Mouse (Mus musculus) embryonic fibroblast, embryonic 13.5 days (primary cell): ENCODE measurements at regions not wholly inside any gene's neighbourhood (a gene's known extent, or its start where the extent isn't known, plus 50 kb on each side); places are given as distances from the start of the nearest gene placed in this dataset.

Source experiments
- H3K27ac ChIP-seq: 2 replicates; pipeline ENCODE4 v1.5.1; 2012; ENCODE audit warnings: low read length, control low read depth, inconsistent platforms; ENCODE audit not compliant: insufficient read depth
- H3K4me1 ChIP-seq: 2 replicates; pipeline ENCODE4 v1.6.1; 2011; ENCODE audit warnings: low read length; ENCODE audit not compliant: control insufficient read depth, insufficient read depth
- H3K4me3 ChIP-seq: 2 replicates; pipeline ENCODE4 v1.5.1; 2011; ENCODE audit warnings: mild to moderate bottlenecking, control low read depth, low read length; ENCODE audit not compliant: insufficient read depth
- CTCF ChIP-seq: IDR thresholded peaks from 2 replicates; pipeline ENCODE4 v1.5.1; 2011; ENCODE audit warnings: mild to moderate bottlenecking, control low read depth, low read length, moderate library complexity, borderline replicate concordance; ENCODE audit not compliant: insufficient read depth
- POLR2A ChIP-seq: IDR thresholded peaks from 2 replicates; pipeline ENCODE4 v1.6.1; 2011; ENCODE audit warnings: low read depth, mild to moderate bottlenecking, control low read depth, low read length, moderate library complexity

- no peak overlapping the region for H3K4me3 ChIP-seq
- H3K27ac ChIP-seq = no peak overlapping the region
- H3K4me1 ChIP-seq = no peaks in the 10 kb centered on the region; the same call in 1 of the 2 replicates
- no peak for TF ChIP-seq CTCF
- TF ChIP-seq POLR2A = no peak
Observed at GRCm38 (mm10) chr3:52828473-52828872, 188.6 kb downstream of the Cog6 start.

GRCm38 (mm10) chr3:52822848-52823247 lies 194.2 kb downstream of the Cog6 start:
- Histone ChIP-seq H3K27ac (no peak overlapping the region), H3K4me1 (no peaks in the 10 kb centered on the region), H3K4me3 (no peak overlapping the region)
- TF ChIP-seq CTCF = no peak
- TF ChIP-seq POLR2A = no peak

DNA sequence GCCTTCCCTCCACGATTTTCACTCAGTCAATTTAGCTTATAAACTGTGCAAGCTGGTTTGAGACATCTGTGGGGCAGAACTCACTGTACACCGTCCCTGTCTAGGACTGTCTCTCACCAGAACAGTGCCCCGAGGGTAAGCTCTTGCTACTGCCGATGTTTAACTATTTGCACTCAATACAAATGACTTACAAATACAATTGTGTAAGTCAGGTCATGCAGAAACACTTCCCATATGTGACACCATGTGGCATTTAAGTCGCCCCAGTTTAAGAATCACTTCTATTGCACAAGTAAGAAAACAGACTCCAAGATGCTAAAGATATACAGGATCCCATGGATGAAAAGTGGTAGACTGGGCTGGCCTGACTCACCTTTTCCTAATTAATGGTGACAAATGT lies 195.6 kb downstream of the Cog6 start:
- TF ChIP-seq POLR2A (no peak), CTCF (no peak)
- no peak overlapping the region for H3K4me3 ChIP-seq
- no peaks in the 10 kb centered on the region for H3K4me1 ChIP-seq
- no peak overlapping the region for H3K27ac ChIP-seq

GRCm38 (mm10) chr3:52818401-52818800 lies 198.6 kb downstream of the Cog6 start:
- TF ChIP-seq POLR2A (no peak), CTCF (no peak)
- Histone ChIP-seq H3K4me3 (no peak overlapping the region), H3K4me1 (no peaks in the 10 kb centered on the region), H3K27ac (no peak overlapping the region)

GRCm38 (mm10) chr3:52817416-52817815 lies 199.6 kb downstream of the Cog6 start:
- Histone ChIP-seq H3K4me3 (no peak overlapping the region), H3K27ac (no peak overlapping the region), H3K4me1 (no peaks in the 10 kb centered on the region)
- TF ChIP-seq CTCF (no peak), POLR2A (no peak)

DNA sequence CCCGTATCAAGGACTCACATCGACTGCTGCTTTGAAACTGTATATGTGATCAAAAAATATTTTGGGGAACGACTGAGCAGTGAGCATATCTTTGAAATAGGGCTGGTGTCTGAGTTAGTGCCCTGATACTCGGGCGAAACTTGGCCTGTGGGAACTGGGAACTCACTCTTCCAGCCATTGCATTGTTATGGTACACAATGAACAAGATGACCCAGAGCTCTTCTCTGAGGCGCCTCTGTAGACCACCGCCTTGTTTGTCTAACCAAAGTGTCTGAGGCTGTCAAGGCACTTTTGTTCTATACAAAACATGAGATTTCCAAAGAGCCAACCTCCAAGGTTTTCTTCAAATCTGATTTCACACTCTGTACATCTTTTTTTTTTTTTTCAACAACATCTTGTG lies 201.5 kb downstream of the Cog6 start:
- no peak for TF ChIP-seq POLR2A
- TF ChIP-seq CTCF = no peak

DNA sequence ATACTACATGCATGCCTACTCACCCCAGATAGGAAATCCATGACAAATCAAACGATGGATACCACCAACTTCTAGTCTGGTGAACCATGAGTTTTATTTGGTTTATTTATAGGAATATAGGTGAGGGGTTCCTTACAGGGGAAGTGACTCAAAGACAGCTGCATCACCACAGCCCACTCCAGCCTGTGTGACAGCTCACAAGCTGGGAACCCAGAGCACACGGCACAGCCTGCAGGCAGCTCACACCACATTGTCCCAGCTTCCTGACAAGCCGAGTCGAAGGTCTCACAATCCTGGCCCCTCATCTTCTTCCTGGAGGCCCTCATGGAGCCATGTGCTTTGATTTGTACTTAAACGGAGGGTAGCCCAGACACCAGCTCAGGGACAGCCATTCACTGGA lies 214.7 kb downstream of the Cog6 start:
- no peak overlapping the region for H3K4me3 ChIP-seq
- H3K4me1 ChIP-seq = no peaks in the 10 kb centered on the region
- H3K27ac ChIP-seq = no peak overlapping the region
- TF ChIP-seq POLR2A (no peak), CTCF (no peak)

More for the DNA sequence above, 201.5 kb downstream of the Cog6 start:
- no peak overlapping the region for H3K27ac ChIP-seq
- no peak overlapping the region for H3K4me3 ChIP-seq
- no peaks in the 10 kb centered on the region for H3K4me1 ChIP-seq

DNA sequence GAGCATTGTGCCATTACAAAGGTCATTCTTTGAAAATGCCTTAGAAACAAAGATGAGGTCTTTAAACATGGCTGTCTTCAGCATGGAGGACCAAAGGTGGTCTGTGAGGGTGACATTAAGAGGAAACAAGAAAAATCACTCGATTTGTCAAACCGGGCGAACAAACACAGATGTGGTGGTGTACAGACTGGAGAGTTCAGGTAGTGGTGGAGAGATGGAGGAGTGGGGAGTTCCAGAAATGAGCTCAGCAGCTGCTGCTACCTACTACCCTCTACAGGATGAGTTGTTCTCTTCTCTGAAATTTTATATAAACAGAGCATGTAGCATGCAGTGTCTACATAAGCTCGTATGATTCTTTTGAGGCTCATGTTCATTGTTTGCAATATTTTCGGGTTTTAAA lies 215.6 kb downstream of the Cog6 start:
- Histone ChIP-seq H3K4me3 (no peak overlapping the region), H3K4me1 (no peaks in the 10 kb centered on the region)
- TF ChIP-seq POLR2A (no peak), CTCF (no peak)

DNA sequence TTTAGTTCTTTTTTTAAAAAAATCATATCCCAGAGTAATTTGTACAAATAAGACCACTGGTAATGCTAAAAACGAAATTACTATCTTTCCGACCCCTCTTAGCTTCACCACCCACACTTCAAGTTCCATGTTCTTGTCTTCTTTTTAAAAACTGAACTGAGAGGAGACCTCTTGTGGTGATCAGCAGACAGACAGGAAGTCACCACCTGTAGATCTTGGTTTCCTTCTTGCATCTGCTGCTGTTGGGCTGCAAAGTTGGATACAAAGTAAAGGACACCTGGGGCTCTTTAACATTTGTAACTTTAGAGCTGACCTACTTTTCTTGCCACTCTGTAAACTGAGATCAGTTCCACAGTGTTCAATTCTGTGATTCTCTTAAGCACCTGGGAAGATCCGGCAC lies 216.4 kb downstream of the Cog6 start:
- TF ChIP-seq CTCF = no peak
- no peak for TF ChIP-seq POLR2A
- H3K27ac ChIP-seq = no peak overlapping the region
- no peaks in the 10 kb centered on the region for H3K4me1 ChIP-seq
- H3K4me3 ChIP-seq = no peak overlapping the region

More for the DNA sequence above, 215.6 kb downstream of the Cog6 start:
- no peak overlapping the region for H3K27ac ChIP-seq

DNA sequence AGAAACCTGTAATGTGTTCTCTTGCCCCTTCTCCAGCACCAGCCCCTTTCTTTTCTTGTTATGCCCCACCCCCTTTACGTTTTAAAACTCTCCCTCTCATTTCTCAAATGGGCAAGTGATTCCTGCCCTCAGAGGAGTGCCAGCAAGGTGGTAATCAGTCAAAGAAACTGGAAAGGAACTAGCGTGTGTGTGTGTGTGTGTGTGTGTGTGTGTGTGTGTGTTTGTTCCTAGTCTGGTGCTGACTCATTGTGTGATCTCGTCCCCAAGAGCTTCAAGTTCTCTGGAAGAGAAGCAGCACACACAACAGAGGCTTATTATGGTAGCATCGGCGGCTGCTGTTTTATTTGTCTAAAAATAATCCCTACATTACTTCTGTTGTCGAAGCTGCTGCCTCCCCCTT lies 219.2 kb downstream of the Cog6 start:
- H3K27ac ChIP-seq = no peak overlapping the region
- TF ChIP-seq POLR2A = no peak
- TF ChIP-seq CTCF = no peak
- no peak overlapping the region for H3K4me3 ChIP-seq
- H3K4me1 ChIP-seq = no peaks in the 10 kb centered on the region

- TF ChIP-seq POLR2A (no peak), CTCF (no peak)
- H3K4me1 ChIP-seq = no peaks in the 10 kb centered on the region; the same call in none of the 2 replicates
- H3K27ac ChIP-seq = no peak overlapping the region
- no peak overlapping the region for H3K4me3 ChIP-seq
Observed at GRCm38 (mm10) chr3:52797164-52797563, 219.9 kb downstream of the Cog6 start.

GRCm38 (mm10) chr3:52794218-52794617 lies 222.8 kb downstream of the Cog6 start:
- Histone ChIP-seq H3K4me1 (no peaks in the 10 kb centered on the region; the same call in none of the 2 replicates), H3K4me3 (no peak overlapping the region), H3K27ac (no peak overlapping the region)
- TF ChIP-seq CTCF (no peak), POLR2A (no peak)
